Mouse (Mus musculus) kidney, embryonic 15.5 days (tissue): ENCODE results near the gene Gm9999. TPM values are rescaled to one million over a fixed set of nuclear protein-coding genes. Genes with fewer than 3 reads are reported as not detected.
"Not testable (repeated sequence)": the region's sequence is repeated elsewhere in the genome, so short reads cannot be mapped to it uniquely, and the experiment has no call there.

ENCODE experiments used
- ATAC-seq: fragments of 200-750 bp; cut with Nextera tagmentation; replicated peaks from 2 replicates; pipeline ENCODE4 v1.8.0; 2017; ENCODE audit warnings: moderate TSS enrichment; ENCODE audit not compliant: low FRiP score
- H3K27ac ChIP-seq: fragments of 300-500 bp; sonication (generic); 2 replicates; pipeline ENCODE4 v1.5.1; 2015; ENCODE audit warnings: mild to moderate bottlenecking, inconsistent platforms
- H3K27me3 ChIP-seq: fragments of 300-500 bp; sonication (generic); 2 replicates; pipeline ENCODE4 v1.6.1; 2015; ENCODE audit warnings: inconsistent platforms
- H3K36me3 ChIP-seq: fragments of 300-500 bp; sonication (generic); 2 replicates; pipeline ENCODE4 v1.6.1; 2015; ENCODE audit warnings: inconsistent platforms
- H3K4me1 ChIP-seq: fragments of 300-500 bp; sonication (generic); 2 replicates; pipeline ENCODE4 v1.6.1; 2015; ENCODE audit warnings: inconsistent platforms
- H3K4me2 ChIP-seq: fragments of 300-500 bp; sonication (generic); 2 replicates; pipeline ENCODE4 v1.6.1; 2015; ENCODE audit warnings: moderate library complexity, mild to moderate bottlenecking, inconsistent platforms
- H3K4me3 ChIP-seq: fragments of 300-500 bp; sonication (generic); replicated peaks from 2 replicates; pipeline ENCODE4 v1.5.1; 2015; ENCODE audit warnings: mild to moderate bottlenecking, inconsistent platforms
- H3K9ac ChIP-seq: fragments of 300-500 bp; sonication (generic); 2 replicates; pipeline ENCODE4 v1.6.1; 2015; ENCODE audit warnings: mild to moderate bottlenecking, inconsistent platforms
- H3K9me3 ChIP-seq: fragments of 300-500 bp; sonication (generic); replicated peaks from 2 replicates; pipeline ENCODE4 v1.6.1; 2016; ENCODE audit warnings: inconsistent platforms
- WGBS: fragments of 180-500 bp; shearing (Covaris S2); methylation state at CpG from one replicate; pipeline ENCODE4 v1.1.7; 2015; ENCODE audit warnings: mixed read lengths; 5-methylcytosine and 5-hydroxymethylcytosine counted together
- polyA plus RNA-seq: library from polyadenylated mRNA; unstranded; fragments of >200 nt; fragmentation: Nextera tagmentation; extraction: Ambion mirVana; gene quantifications from 2 replicates; pipeline ENCODE4 v1.2.1, GENCODE M21; 2015

The Gm9999 gene
- polyA plus RNA-seq, 1 experiment from 2014 or later: not detected

- H3K4me2 ChIP-seq: no peak overlapping the region
- no peak overlapping the region for H3K27ac ChIP-seq
- no peaks in the 10 kb centered on the region for H3K36me3 ChIP-seq
- 43% methylated on average over 7 of the region's 7 CpGs for WGBS
- ATAC-seq: no peak
- H3K9ac ChIP-seq: no peak overlapping the region
- H3K27me3 ChIP-seq: peaks cover 3% of the 10 kb centered on the region; the same call in 1 of the 2 replicates
- H3K4me3 ChIP-seq: no peak overlapping the region
- H3K9me3 ChIP-seq: no peaks in the 10 kb centered on the region
- peaks cover 21% of the 10 kb centered on the region for H3K4me1 ChIP-seq
These were observed 33.8 kb downstream of the Gm9999 start for GRCm38 (mm10) chr7:47017146-47017545.

DNA sequence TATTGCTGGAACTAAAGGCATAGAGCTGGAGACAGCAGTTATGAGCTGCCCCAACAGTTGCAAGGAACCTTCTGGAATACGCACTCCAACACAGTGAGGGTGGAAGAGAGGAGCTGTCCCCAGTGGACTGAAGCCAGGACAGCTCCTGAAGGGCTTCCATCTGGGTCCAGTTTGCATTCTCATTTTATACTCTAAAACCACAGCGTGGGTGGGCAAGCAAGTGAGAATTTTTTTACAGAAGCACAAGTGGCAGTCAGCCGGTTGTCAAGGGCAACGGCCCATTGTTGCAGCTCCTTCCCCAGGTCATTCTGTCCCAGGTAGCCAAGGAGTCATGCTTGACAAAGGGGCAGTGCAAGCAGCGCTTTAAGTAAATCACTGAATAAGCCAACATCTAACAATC is 36.3 kb downstream of the Gm9999 start:
- no peak overlapping the region for H3K27ac ChIP-seq
- H3K9me3 ChIP-seq: no peaks in the 10 kb centered on the region
- WGBS: 77% methylated on average over 5 of the region's 5 CpGs
- no peak overlapping the region for H3K4me2 ChIP-seq
- no peak overlapping the region for H3K9ac ChIP-seq
- H3K4me1 ChIP-seq: peaks cover 12% of the 10 kb centered on the region
- no peak for ATAC-seq
- H3K36me3 ChIP-seq: no peaks in the 10 kb centered on the region
- H3K4me3 ChIP-seq: no peak overlapping the region
- H3K27me3 ChIP-seq: peaks cover 3% of the 10 kb centered on the region; the same call in 1 of the 2 replicates

- 9% methylated on average over 8 of the region's 8 CpGs for WGBS
- H3K4me3 ChIP-seq: peak overlapping the region; percentile 1; the same call in 1 of the 2 replicates
- no peaks in the 10 kb centered on the region for H3K9me3 ChIP-seq
- no peak overlapping the region for H3K27ac ChIP-seq
- H3K4me1 ChIP-seq: peaks cover 4% of the 10 kb centered on the region; the same call in 1 of the 2 replicates
- peak overlapping the region; percentile 17; the same call in 1 of the 2 replicates for H3K4me2 ChIP-seq
- no peak overlapping the region for H3K9ac ChIP-seq
- ATAC-seq: no peak
- H3K36me3 ChIP-seq: no peaks in the 10 kb centered on the region
- H3K27me3 ChIP-seq: peaks cover 3% of the 10 kb centered on the region; the same call in 1 of the 2 replicates
These were observed 37.6 kb downstream of the Gm9999 start for GRCm38 (mm10) chr7:47020956-47021355.

DNA sequence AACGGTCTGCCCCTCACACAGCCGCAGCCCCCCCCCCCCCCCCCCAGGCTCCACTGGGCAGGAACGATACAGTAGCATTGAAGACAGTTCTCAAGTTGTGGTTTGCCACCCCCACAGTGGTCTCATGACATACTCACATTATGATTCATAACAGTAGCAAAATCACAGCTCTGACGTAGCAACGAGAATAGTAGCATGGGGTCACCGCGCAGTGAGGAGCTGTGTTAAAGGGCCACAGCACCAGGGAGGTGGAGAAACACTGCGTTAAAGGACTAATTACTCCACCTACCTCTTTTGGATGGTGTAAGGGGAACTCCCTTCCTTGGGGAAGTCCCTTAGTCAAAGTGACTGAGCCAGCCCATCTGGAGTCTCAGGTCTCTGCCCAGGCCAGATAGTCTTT is 39.1 kb downstream of the Gm9999 start:
- no peak overlapping the region for H3K4me3 ChIP-seq
- peaks cover 3% of the 10 kb centered on the region; the same call in 1 of the 2 replicates for H3K27me3 ChIP-seq
- no peak overlapping the region for H3K4me2 ChIP-seq
- H3K4me1 ChIP-seq: peaks cover 4% of the 10 kb centered on the region; the same call in 1 of the 2 replicates
- H3K27ac ChIP-seq: no peak overlapping the region
- no peaks in the 10 kb centered on the region for H3K9me3 ChIP-seq
- no peaks in the 10 kb centered on the region for H3K36me3 ChIP-seq
- ATAC-seq: no peak; the same call in 1 of the 2 replicates
- WGBS: 50% methylated on average over 8 of the region's 8 CpGs
- H3K9ac ChIP-seq: no peak overlapping the region

DNA sequence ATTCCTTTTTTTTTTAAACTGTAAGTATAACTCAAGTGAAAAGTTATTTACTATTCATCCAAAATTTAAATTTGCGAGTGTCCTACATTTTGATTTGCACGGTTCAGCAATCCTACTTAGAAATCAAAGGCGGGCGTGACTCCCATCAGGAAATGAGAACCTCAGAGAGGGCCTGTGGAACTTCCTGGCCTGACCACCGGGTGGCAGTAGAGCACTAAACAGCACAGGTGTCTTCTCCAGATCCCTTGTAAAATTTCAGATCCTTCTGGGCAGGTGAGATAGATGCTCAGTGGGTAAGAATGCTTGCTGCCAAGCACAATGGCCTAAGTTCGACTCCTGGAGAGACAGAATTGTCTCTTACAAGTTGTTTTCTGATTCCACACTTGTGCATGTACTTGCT is 40.1 kb downstream of the Gm9999 start:
- ATAC-seq: no peak

GRCm38 (mm10) chr7:47024454-47024853 is 41.1 kb downstream of the Gm9999 start:
- Histone ChIP-seq H3K4me3 (no peak overlapping the region), H3K27ac (no peak overlapping the region), H3K4me2 (no peak overlapping the region), H3K9me3 (no peaks in the 10 kb centered on the region), H3K36me3 (no peaks in the 10 kb centered on the region), H3K4me1 (peaks cover 4% of the 10 kb centered on the region; the same call in 1 of the 2 replicates), H3K27me3 (peaks cover 3% of the 10 kb centered on the region; the same call in 1 of the 2 replicates), H3K9ac (no peak overlapping the region)
- 90% methylated on average over 7 of the region's 7 CpGs for WGBS
- no peak for ATAC-seq

More for the DNA sequence above, 40.1 kb downstream of the Gm9999 start:
- no peaks in the 10 kb centered on the region for H3K36me3 ChIP-seq
- peaks cover 3% of the 10 kb centered on the region; the same call in 1 of the 2 replicates for H3K27me3 ChIP-seq
- no peak overlapping the region for H3K4me3 ChIP-seq
- H3K9me3 ChIP-seq: no peaks in the 10 kb centered on the region
- peaks cover 4% of the 10 kb centered on the region; the same call in 1 of the 2 replicates for H3K4me1 ChIP-seq
- H3K9ac ChIP-seq: no peak overlapping the region
- no peak overlapping the region for H3K4me2 ChIP-seq
- WGBS: 10% methylated on average over 6 of the region's 6 CpGs
- no peak overlapping the region for H3K27ac ChIP-seq

GRCm38 (mm10) chr7:47025429-47025828 is 42.0 kb downstream of the Gm9999 start:
- H3K4me2 ChIP-seq: no peak overlapping the region
- H3K36me3 ChIP-seq: no peaks in the 10 kb centered on the region
- no peak overlapping the region for H3K4me3 ChIP-seq
- WGBS: 76% methylated on average over 9 of the region's 9 CpGs
- H3K27ac ChIP-seq: no peak overlapping the region
- H3K9ac ChIP-seq: no peak overlapping the region
- peaks cover 4% of the 10 kb centered on the region; the same call in 1 of the 2 replicates for H3K4me1 ChIP-seq
- ATAC-seq: no peak
- H3K9me3 ChIP-seq: no peaks in the 10 kb centered on the region
- peaks cover 2% of the 10 kb centered on the region; the same call in 1 of the 2 replicates for H3K27me3 ChIP-seq

- not testable (repeated sequence) for ATAC-seq, H3K27ac ChIP-seq, H3K9ac ChIP-seq, H3K9me3 ChIP-seq, H3K27me3 ChIP-seq, H3K36me3 ChIP-seq, H3K4me1 ChIP-seq, H3K4me3 ChIP-seq, H3K4me2 ChIP-seq
- 84% methylated on average over 3 of the region's 3 CpGs for WGBS
These were observed 43.5 kb downstream of the Gm9999 start for GRCm38 (mm10) chr7:47026899-47027298.

DNA sequence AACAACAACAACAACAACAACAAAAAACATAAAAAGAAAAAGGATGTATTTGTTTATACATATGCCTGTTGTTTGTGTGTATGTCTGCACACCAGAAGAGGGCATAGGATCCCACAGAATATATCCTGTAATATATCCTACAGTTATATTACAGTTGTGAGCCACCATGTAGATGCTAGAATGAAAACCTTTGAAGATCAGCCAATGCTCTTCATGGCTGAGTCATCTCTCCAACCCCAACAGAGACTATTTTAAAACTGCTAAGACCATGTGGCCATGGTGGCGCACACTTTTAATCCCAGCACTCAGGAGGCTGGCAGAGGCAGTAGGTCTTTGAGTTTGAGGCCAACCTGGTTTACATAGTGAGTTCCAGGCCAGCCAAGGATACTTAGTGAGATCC is 44.1 kb downstream of the Gm9999 start:
- no peak overlapping the region for H3K4me2 ChIP-seq
- WGBS: 94% methylated on average over 1 of the region's 1 CpGs
- H3K27ac ChIP-seq: no peak overlapping the region
- no peaks in the 10 kb centered on the region for H3K4me1 ChIP-seq
- no peaks in the 10 kb centered on the region for H3K36me3 ChIP-seq
- H3K9ac ChIP-seq: no peak overlapping the region
- no peak for ATAC-seq
- no peak overlapping the region for H3K4me3 ChIP-seq
- no peaks in the 10 kb centered on the region for H3K27me3 ChIP-seq
- H3K9me3 ChIP-seq: no peaks in the 10 kb centered on the region

DNA sequence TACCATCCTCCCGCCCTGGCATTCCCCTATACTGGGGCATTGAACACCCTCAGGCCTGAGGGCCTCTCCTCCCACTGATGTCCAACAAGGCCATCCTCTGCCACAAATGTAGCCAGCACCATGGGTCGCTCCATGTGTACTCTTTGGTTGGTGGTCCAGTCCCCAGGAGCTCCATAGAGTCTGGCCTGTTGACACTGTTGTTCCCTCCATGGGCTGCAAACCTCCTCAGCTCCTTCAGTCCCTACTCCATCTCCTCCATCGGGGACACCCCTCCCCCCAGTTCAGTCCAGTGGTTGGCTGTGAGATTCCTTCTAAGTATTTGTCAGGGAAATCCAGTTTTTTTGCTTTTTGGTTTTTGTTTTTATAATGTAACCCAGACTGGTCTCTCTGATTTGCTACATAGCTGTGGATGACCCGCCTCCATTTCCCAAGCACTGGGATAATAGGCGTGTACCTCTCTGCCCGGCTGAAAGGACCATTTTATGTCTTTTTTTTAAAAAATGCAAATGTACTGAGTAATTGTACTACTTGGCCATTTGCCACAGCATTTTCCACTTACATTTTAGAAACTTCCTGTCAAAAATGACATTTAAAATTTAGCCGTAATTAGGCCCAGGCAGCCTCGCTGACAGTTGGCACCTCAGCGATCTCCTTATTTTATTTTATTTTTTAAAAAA is 47.3 kb downstream of the Gm9999 start:
- no peak for ATAC-seq
- Histone ChIP-seq H3K4me3 (no peak overlapping the region), H3K9me3 (no peaks in the 10 kb centered on the region), H3K36me3 (no peaks in the 10 kb centered on the region), H3K4me2 (no peak overlapping the region), H3K9ac (no peak overlapping the region), H3K27me3 (no peaks in the 10 kb centered on the region), H3K4me1 (no peaks in the 10 kb centered on the region), H3K27ac (no peak overlapping the region)
- WGBS: 78% methylated on average over 9 of the region's 9 CpGs

GRCm38 (mm10) chr7:47031371-47031770 is 48.0 kb downstream of the Gm9999 start:
- 70% methylated on average over 4 of the region's 4 CpGs for WGBS
- H3K36me3 ChIP-seq: no peaks in the 10 kb centered on the region
- no peak overlapping the region for H3K4me3 ChIP-seq
- no peaks in the 10 kb centered on the region for H3K27me3 ChIP-seq
- no peak overlapping the region for H3K27ac ChIP-seq
- H3K9me3 ChIP-seq: no peaks in the 10 kb centered on the region
- no peak overlapping the region for H3K9ac ChIP-seq
- no peak for ATAC-seq
- H3K4me2 ChIP-seq: no peak overlapping the region
- H3K4me1 ChIP-seq: no peaks in the 10 kb centered on the region

DNA sequence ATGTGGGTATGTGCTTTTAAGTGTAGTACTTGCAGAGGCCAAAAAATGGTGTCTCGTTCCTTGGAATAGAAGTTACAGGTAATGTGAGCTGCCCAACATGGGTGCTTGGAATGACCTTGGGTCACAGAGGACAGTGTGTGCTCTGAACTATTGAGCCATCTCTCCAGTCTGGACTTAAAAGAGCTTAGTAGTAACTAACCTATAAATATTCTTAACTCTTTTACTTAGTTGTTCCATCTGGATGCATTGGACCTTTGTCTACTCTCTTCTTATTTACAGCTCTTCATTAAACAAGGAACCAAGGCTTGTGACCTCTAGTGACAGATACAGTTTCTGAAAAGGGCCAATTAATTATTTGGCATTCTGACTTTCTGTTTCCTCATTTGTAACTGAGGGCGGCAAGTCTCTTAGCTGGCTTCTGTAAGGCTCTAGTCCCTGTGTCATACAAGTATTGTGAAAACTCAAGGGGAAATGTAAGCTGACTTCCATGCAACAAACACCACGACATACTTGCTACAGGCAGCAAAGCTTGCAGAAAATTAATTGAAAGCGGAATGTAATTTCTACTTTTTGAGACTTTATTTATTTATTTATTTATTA is 51.5 kb downstream of the Gm9999 start:
- H3K4me3 ChIP-seq: no peak overlapping the region
- H3K4me1 ChIP-seq: no peaks in the 10 kb centered on the region
- H3K9ac ChIP-seq: no peak overlapping the region
- ATAC-seq: no peak
- H3K27ac ChIP-seq: no peak overlapping the region
- no peaks in the 10 kb centered on the region for H3K27me3 ChIP-seq
- WGBS: 60% methylated on average over 4 of the region's 4 CpGs
- no peaks in the 10 kb centered on the region for H3K9me3 ChIP-seq
- H3K4me2 ChIP-seq: no peak overlapping the region
- H3K36me3 ChIP-seq: no peaks in the 10 kb centered on the region
